ENCODE assay signal across 14 mouse cellular contexts in the genomic region with DNA sequence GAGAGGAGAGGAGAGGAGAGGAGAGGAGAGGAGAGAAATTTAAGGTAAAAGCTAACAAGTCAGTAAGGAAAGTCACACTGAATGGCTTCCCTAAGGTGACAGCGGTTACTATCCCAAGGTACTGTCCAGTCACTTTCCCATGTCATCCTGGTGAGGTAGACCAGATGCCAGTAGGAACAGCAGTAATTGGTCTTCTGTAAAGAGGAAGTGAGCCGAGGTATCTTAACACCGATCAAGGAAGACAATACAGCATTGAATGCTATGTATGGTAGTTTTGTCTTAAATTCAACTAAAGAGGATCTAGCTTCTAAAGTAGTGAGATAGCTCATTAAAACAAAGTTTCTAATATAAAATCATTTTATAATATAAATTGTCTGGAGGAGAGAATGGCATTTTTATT.
"Had no signal": no experiment of that assay in that cellular context is flagged by ENCODE, and none has a peak within 500 bp of the region (broad histone marks: within the 10 kb centered on the region; RNA-seq: fewer than 3 reads in every experiment).

No protein-coding gene starts in this region.

- H3K36me3 ChIP-seq: intestine, embryonic 15.5 days; limb, embryonic 15.5 days; liver, embryonic 12.5 days; lung, embryonic 15.5 days; midbrain, embryonic 10.5 days; midbrain, embryonic 15.5 days had no signal

- H3K27me3 ChIP-seq: intestine, embryonic 15.5 days; limb, embryonic 15.5 days; liver, embryonic 12.5 days; lung, embryonic 15.5 days; midbrain, embryonic 15.5 days had no signal

- H3K4me3 ChIP-seq: intestine, embryonic 15.5 days; layer of hippocampus, adult 2 months; limb, embryonic 15.5 days; liver, embryonic 12.5 days; lung, embryonic 15.5 days; midbrain, embryonic 10.5 days; midbrain, embryonic 15.5 days had no signal

- H3K9me3 ChIP-seq: intestine, embryonic 15.5 days; limb, embryonic 15.5 days; liver, embryonic 12.5 days; lung, embryonic 15.5 days; midbrain, embryonic 10.5 days; midbrain, embryonic 15.5 days had no signal

- H3K4me1 ChIP-seq: intestine, embryonic 15.5 days; limb, embryonic 15.5 days; liver, embryonic 12.5 days; lung, embryonic 15.5 days; midbrain, embryonic 10.5 days; midbrain, embryonic 15.5 days had no signal

- DNase-seq: kidney, adult 2 months; kidney, postnatal 36 days; lung, postnatal 14 days; right cerebral cortex, adult 18-20 months; right cerebral cortex, postnatal 25 days; thymus, adult 18-20 months; thymus, postnatal 14 days had no signal

- ATAC-seq: intestine, embryonic 15.5 days; liver, embryonic 12.5 days; midbrain, embryonic 15.5 days had no signal
